Mouse (Mus musculus) midbrain, embryonic 11.5 days (tissue): ENCODE results near the gene Mgll. TPM values are rescaled to one million over a fixed set of nuclear protein-coding genes. Genes with fewer than 3 reads are reported as not detected.

ENCODE experiments used
- ATAC-seq: fragments of 200-750 bp; cut with Nextera tagmentation; 2 replicates; pipeline ENCODE4 v1.8.0; 2017; ENCODE audit warnings: moderate TSS enrichment, moderate library complexity; ENCODE audit not compliant: low FRiP score
- DNase-seq: peaks from one replicate; pipeline ENCODE4 v3.0.0; 2015; ENCODE audit warnings: low spot score; ENCODE audit errors: missing footprints
- H3K27ac ChIP-seq: fragments of 300-500 bp; sonication (generic); 2 replicates; pipeline ENCODE4 v1.5.1; 2014; ENCODE audit warnings: low read depth, low read length
- H3K27me3 ChIP-seq: fragments of 300-500 bp; sonication (generic); 2 replicates; pipeline ENCODE4 v1.6.1; 2014; ENCODE audit warnings: mild to moderate bottlenecking, low read length, moderate library complexity, mixed read lengths; ENCODE audit not compliant: control insufficient read depth, insufficient read depth
- H3K36me3 ChIP-seq: fragments of 300-500 bp; sonication (generic); 2 replicates; pipeline ENCODE4 v1.6.1; 2014; ENCODE audit warnings: mild to moderate bottlenecking, low read length, moderate library complexity, mixed read lengths; ENCODE audit not compliant: control insufficient read depth, insufficient read depth
- H3K4me1 ChIP-seq: fragments of 300-500 bp; sonication (generic); 2 replicates; pipeline ENCODE4 v1.6.1; 2014; ENCODE audit warnings: low read length; ENCODE audit not compliant: control insufficient read depth, insufficient read depth
- H3K4me2 ChIP-seq: fragments of 300-500 bp; sonication (generic); 2 replicates; pipeline ENCODE4 v1.6.1; 2014; ENCODE audit warnings: mild to moderate bottlenecking, moderate library complexity
- H3K4me3 ChIP-seq: fragments of 300-500 bp; sonication (generic); 2 replicates; pipeline ENCODE4 v1.5.1; 2014; ENCODE audit warnings: low read depth, low read length
- H3K9ac ChIP-seq: fragments of 300-500 bp; sonication (generic); 2 replicates; pipeline ENCODE4 v1.6.1; 2014; ENCODE audit warnings: low read length
- H3K9me3 ChIP-seq: fragments of 300-500 bp; sonication (generic); 2 replicates; pipeline ENCODE4 v1.6.1; 2016; ENCODE audit warnings: low read length; ENCODE audit not compliant: control insufficient read depth
- WGBS: fragments of 180-500 bp; shearing (Covaris S2); extraction: QIAGEN DNeasy Blood & Tissue Kit; methylation state at CpG from one replicate; pipeline ENCODE4 v1.1.7; 2014; 5-methylcytosine and 5-hydroxymethylcytosine counted together
- polyA plus RNA-seq: library from polyadenylated mRNA; unstranded; fragments of >200 nt; fragmentation: Nextera tagmentation; extraction: Ambion mirVana; gene quantifications from 2 replicates; pipeline ENCODE4 v1.2.1, GENCODE M21; 2014

Gene Mgll
- polyA plus RNA-seq, 1 experiment from 2014 or later = 1.7 TPM

DNA sequence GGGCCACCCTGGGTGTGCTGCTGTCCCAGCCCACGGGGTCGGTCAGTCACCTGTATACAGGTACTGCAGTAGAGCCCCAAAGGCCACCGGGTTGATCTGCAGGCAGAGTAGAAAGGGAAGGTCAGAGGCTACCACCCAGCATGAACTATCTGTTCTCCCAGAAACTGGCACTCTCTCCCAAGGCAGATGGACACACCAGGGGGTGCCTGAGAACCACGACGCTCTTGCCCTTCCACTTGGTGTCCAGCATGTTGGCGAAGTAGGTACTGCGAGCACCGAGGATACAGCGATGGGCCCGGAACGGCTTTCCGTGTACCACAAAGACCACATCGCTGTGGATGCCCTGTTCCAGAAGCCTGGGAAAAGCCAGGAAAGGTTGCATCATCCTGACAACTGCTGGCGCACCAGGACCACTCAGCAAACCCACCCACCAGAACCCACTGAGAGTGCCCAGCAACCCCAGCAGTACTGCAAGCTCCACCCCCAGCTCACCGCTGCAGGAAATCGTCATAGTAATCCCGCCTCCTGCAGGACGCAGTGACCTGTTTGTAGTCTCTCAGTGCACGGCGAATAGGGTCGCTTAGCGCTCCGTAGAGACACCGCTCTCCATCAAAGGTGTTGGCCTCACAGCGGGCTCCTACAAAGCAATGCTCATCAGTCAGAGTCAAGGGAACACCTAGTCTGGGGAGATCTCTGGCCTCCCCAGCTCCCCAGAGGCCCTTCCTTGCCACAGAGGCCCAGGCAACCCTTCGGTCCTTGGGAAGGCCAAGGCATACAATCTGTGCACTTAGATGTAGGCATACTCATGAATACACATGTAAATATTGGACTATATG is 115.1 kb downstream of the Mgll start:
- 84% methylated on average over 26 of the region's 26 CpGs for WGBS
- H3K27ac ChIP-seq = no peak overlapping the region
- H3K36me3 ChIP-seq = no peaks in the 10 kb centered on the region
- ATAC-seq (no peak), DNase-seq (no peak)
- H3K9me3 ChIP-seq = no peaks in the 10 kb centered on the region
- H3K27me3 ChIP-seq = no peaks in the 10 kb centered on the region
- no peak overlapping the region for H3K4me2 ChIP-seq
- H3K9ac ChIP-seq = no peak overlapping the region
- H3K4me3 ChIP-seq = no peak overlapping the region
- peaks cover 13% of the 10 kb centered on the region for H3K4me1 ChIP-seq

DNA sequence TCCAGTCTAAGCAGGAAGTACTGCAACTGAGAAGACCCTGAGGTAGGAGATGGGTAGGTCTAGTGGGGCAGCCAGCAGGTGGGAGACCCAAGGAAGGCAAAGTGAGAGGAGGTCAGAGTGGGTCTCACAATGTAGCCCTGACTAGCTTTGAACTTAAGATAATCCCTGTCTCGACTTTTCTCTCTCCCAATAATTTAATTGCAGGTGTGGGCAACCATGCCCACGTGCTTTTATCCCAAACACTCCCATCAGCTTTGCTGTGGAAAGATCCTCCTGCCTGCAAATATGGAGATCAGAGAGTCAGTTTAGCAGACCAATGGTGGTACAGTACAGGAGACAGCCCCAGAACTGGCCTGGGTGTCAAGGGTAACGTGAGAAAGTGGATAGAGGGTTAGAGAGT is 116.0 kb downstream of the Mgll start:
- Histone ChIP-seq H3K36me3 (no peaks in the 10 kb centered on the region), H3K4me1 (peaks cover 13% of the 10 kb centered on the region), H3K9ac (no peak overlapping the region), H3K4me3 (no peak overlapping the region), H3K9me3 (no peaks in the 10 kb centered on the region), H3K4me2 (no peak overlapping the region), H3K27ac (no peak overlapping the region), H3K27me3 (no peaks in the 10 kb centered on the region)
- DNase-seq (no peak), ATAC-seq (no peak)
- WGBS = 72% methylated on average over 3 of the region's 3 CpGs

DNA sequence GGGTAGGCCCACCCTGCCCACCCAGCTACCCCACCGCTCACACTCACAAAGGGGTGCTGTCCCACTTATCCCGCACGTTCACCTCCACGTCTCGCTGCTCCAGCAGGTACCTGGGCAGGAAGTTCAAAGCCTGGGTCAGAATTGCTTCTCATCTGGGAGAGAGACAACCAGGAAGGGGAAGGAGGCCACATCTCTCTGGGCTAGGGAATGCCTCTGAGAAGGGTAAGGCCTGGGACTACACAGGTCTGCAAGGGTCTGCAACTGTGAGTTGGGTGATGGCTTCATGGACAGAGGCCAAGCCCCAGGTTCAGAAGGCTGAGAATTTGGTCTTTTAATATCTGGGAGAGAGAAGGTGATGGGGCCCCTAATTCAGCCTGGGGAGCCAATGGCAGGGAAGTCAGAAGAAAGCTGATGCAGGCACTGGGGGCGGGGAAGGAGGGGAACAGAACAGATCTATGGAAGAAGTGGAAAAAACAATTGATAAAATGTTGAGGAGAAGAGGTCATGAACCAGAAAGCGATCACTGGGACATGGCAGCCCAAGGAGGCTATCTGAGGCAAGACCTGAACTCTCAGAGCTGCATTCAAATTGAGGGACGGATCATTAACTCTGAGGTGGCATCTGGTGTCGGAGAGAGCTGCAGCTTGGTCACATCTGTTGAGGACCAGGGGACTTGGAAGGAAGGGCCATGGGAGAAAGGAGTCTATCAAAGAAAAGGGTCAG is 116.7 kb downstream of the Mgll start:
- H3K4me3 ChIP-seq = peak overlapping the region; percentile 85
- H3K4me2 ChIP-seq = peak overlapping the region; percentile 86
- DNase-seq = peak; percentile 90
- peaks cover 13% of the 10 kb centered on the region for H3K4me1 ChIP-seq
- no peak for ATAC-seq
- peak overlapping the region; percentile 79 for H3K9ac ChIP-seq
- H3K27me3 ChIP-seq = no peaks in the 10 kb centered on the region
- no peaks in the 10 kb centered on the region for H3K9me3 ChIP-seq
- no peaks in the 10 kb centered on the region for H3K36me3 ChIP-seq
- WGBS = 58% methylated on average over 9 of the region's 9 CpGs
- peak overlapping the region; percentile 54 for H3K27ac ChIP-seq

DNA sequence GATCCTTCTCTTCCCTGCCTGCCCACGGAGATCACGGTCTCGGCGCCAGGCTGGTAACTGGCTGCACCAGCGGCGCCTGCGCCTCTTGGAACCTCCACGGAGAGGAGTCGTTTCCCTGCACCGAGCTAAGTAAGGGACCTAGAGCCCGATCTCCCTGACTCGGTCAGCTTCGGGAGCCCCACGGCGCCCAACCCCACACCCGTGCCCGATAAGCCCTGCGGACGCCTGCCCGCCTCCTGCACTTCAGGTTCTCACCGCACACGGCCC is 117.2 kb downstream of the Mgll start:
- peak overlapping the region; percentile 54 for H3K27ac ChIP-seq
- 0% methylated on average over 22 of the region's 22 CpGs for WGBS
- ATAC-seq = no peak
- no peak for DNase-seq
- no peaks in the 10 kb centered on the region for H3K27me3 ChIP-seq
- H3K36me3 ChIP-seq = no peaks in the 10 kb centered on the region
- H3K9ac ChIP-seq = peak overlapping the region; percentile 79
- no peaks in the 10 kb centered on the region for H3K9me3 ChIP-seq
- H3K4me2 ChIP-seq = peak overlapping the region; percentile 86
- peaks cover 13% of the 10 kb centered on the region for H3K4me1 ChIP-seq
- peak overlapping the region; percentile 85 for H3K4me3 ChIP-seq

DNA sequence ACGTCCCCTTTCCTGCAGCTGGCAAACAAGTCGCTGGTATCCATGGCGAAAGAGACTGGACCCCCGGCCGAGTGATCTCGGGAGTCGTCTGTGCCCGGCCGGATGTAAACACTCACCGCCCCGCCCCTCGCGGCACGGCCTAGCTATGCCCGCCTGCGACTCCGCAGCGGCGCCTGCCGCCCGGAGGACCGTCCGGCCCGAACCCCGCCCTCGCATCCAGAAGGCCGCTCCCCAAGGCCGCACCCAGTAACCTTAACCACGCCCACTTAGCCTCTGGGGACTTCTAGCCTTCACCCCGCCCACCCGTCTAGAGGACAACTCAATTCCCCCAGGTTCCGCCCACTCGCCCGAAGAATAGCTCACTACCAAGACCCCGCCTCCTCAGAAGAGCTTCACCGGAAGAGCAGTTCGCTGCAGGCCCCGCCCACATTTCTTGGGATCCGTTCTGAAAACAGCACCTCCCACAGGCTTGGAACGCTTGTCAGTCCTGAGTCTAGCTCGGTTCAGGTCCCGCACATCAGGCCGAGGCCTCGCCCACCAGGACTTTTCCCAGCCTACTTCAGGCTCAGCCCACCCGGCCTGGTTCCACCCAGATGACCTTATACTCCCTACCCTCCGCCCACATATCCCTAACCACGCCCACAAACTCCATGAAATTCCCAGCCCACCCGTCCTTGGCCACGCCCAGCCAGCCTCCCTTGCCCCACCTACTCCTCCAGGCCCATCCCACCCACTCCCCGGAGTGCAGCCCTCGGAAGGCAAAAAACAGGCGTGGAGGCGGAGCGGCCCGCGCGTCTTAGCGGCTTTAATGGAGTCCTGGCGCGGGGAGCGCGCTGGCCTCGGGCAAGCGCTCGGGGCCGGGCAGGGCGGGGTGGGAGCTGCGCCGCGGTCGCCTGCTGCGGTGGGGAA is 117.8 kb downstream of the Mgll start, which contains the start of gene Abtb1:
Gene Abtb1 (minus strand): TSS at position 204 of the 909 bp plus-strand sequence.
- H3K4me2 ChIP-seq = peak within 1 kb of the TSS; percentile 86
- H3K9me3 ChIP-seq = no peaks in the 10 kb centered on the region
- peak within 1 kb of the TSS; percentile 64 for H3K27ac ChIP-seq
- peak within 1 kb of the TSS; percentile 79 for H3K9ac ChIP-seq
- no peaks in the 10 kb centered on the region for H3K36me3 ChIP-seq
- peaks cover 13% of the 10 kb centered on the region for H3K4me1 ChIP-seq
- H3K27me3 ChIP-seq = no peaks in the 10 kb centered on the region
- H3K4me3 ChIP-seq = peak within 1 kb of the TSS; percentile 85
- DNase-seq (peak; percentile 100), ATAC-seq (peak; percentile 96)
- under 1% methylated on average over 72 of the region's 72 CpGs for WGBS

DNA sequence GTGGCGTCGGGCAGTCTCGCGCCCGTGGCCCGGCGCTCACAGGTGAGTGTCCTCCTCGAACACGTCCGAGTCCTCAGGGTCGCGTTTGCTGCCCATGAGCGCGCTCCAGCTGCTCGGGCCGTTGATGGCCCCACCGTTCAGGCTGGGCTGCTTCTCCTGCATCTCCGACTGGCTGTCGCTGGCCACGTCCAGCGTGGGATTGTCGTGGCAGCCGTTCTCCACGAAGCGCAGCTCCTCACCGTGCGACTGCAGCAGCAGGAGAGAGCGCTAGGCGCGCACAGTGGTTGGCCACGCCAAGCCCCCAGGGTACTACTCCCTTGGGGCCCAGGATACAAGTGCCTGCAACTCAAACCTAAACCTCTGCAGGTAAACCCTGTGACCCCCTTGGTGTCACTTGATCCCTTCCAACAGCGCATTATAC is 118.5 kb downstream of the Mgll start:
- no peaks in the 10 kb centered on the region for H3K9me3 ChIP-seq
- peak overlapping the region; percentile 86 for H3K4me2 ChIP-seq
- H3K36me3 ChIP-seq = no peaks in the 10 kb centered on the region
- H3K27me3 ChIP-seq = no peaks in the 10 kb centered on the region
- peaks cover 13% of the 10 kb centered on the region for H3K4me1 ChIP-seq
- peak overlapping the region; percentile 64 for H3K27ac ChIP-seq
- DNase-seq (peak; percentile 94), ATAC-seq (no peak)
- peak overlapping the region; percentile 85 for H3K4me3 ChIP-seq
- H3K9ac ChIP-seq = peak overlapping the region; percentile 65
- under 1% methylated on average over 32 of the region's 32 CpGs for WGBS

DNA sequence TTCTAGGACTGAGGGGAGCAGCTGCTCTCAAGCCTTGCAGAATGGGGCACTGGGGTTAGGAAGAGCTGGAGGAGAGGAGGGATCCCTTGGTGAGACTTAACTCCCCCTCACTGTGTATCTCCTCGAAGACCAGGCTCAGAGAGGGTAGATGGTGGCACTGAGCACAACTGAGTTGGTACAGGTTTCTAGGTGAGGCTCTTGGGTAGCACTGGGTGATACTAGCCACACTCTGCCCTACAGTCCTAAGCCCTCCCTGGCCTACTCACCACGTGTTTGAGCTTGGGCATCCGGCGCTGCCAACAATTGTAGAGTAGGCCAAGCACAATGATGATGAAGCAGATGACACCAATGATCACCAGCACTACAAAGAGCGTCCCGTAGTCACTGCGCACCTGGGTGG is 119.0 kb downstream of the Mgll start:
- DNase-seq = no peak
- H3K27ac ChIP-seq = peak overlapping the region; percentile 64; the same call in 1 of the 2 replicates
- WGBS = 76% methylated on average over 7 of the region's 7 CpGs
- H3K27me3 ChIP-seq = no peaks in the 10 kb centered on the region
- no peak for ATAC-seq
- H3K4me1 ChIP-seq = peaks cover 13% of the 10 kb centered on the region
- peak overlapping the region; percentile 85 for H3K4me3 ChIP-seq
- H3K9ac ChIP-seq = peak overlapping the region; percentile 65
- no peaks in the 10 kb centered on the region for H3K36me3 ChIP-seq
- no peaks in the 10 kb centered on the region for H3K9me3 ChIP-seq
- peak overlapping the region; percentile 86 for H3K4me2 ChIP-seq

DNA sequence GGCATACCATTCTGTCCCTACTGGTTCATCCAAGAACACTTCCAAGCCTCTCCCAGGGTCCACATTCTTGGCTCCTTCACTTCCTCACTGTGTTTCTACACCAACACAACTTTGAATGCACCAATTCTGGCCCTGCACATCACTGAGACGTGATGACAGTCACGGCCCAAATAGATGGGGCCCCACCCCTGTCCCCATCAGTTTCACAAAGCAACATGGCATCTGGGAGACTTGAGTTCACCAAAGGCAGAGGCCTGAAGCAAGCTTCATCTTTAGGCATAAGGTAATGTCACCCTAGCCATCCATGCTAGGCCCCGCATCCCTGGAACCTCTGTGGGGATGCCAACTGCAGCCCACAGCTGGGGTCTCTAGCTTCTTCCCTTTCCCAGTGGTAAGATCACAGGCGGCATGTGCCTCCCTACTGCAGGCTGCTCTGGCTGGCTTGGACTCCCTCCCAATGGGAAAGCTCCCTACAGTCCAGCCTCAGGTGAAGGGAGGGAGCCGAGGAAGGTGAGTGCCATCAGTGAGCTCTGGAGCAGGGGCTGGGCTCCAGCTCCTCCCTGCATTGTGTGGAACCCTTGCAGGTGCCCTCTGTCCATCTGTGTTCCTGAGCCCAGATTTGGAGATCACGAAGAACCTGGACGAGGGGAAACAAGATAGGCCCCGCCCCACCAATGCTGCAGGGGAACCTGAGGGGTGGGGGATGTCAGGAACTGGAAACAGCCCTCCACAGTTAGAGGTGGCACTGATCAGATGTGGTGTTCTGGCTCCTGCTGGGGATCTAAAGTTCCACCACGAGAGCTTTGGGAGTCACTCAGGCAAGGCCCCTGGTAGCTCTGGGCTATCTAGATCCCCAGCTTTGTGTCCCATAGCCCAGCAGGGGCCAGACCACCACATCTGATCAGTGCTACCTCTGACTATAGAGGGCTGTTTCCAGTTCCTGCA is 119.8 kb downstream of the Mgll start:
- no peaks in the 10 kb centered on the region for H3K36me3 ChIP-seq
- WGBS = 73% methylated on average over 9 of the region's 9 CpGs
- H3K4me1 ChIP-seq = peaks cover 13% of the 10 kb centered on the region
- no peak overlapping the region for H3K4me2 ChIP-seq
- H3K9ac ChIP-seq = no peak overlapping the region
- DNase-seq (no peak), ATAC-seq (no peak)
- no peaks in the 10 kb centered on the region for H3K27me3 ChIP-seq
- H3K4me3 ChIP-seq = no peak overlapping the region
- no peaks in the 10 kb centered on the region for H3K9me3 ChIP-seq
- H3K27ac ChIP-seq = no peak overlapping the region
